In the genomic region with DNA sequence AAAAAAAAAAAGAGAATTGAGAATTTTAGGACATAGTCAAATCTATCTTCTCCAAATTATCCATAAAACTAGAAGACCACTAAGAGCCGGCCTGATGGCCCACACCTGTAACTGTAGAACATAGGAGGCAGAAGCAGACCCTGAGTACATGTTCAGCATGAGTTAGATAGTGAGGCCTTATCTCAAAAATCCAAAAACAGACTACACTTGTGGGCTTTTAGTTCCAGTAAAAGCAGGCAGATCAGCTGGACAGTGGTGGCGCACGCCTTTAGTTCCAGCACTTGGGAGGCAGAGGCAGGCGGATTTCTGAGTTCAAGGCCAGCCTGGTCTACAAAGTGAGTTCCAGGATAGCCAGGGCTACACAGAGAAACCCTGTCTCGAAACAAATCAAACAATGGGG, we compare ENCODE assay signal across 1 mouse cellular context.
A peak's percentile ranks its signal among the peaks of the same experiment; 100 is the strongest.
TF ChIP-seq lines count a peak whose summit lies in the region.

No protein-coding gene starts in this region.

TF ChIP-seq in MEL, 35 proteins besides CTCF, POLR2A, EP300 and RAD21:
- TF ChIP-seq ETS1 (IDR thresholded peaks at IDR 0.05; ENCODE audit: low read depth, low read length): 0 out of 2 replicates have a peak, but pooled peaks have one; percentile 32
- peak; percentile 45; the same call in 1 of the 2 replicates for TF ChIP-seq GATA1 (IDR thresholded peaks at IDR 0.05; ENCODE audit: low read depth, low read length)
- peak; percentile 73 for TF ChIP-seq TBP (IDR thresholded peaks at IDR 0.05; ENCODE audit: low read depth, low read length)
- peak; percentile 32 for TF ChIP-seq TAL1 (IDR thresholded peaks at IDR 0.05; ENCODE audit: low read length)
- peak; percentile 54; the same call in 1 of the 2 replicates for TF ChIP-seq TCF12 (IDR thresholded peaks at IDR 0.05; ENCODE audit: low read depth, low read length)
